Mouse (Mus musculus) heart, embryonic 14.5 days (tissue): ENCODE data around the gene Klk1b1. TPM values are rescaled to one million over a fixed set of nuclear protein-coding genes. Genes with fewer than 3 reads are reported as not detected.
"Not testable (repeated sequence)": the region's sequence is repeated elsewhere in the genome, so short reads cannot be mapped to it uniquely, and the experiment has no call there.

ENCODE experiments used
- ATAC-seq: fragments of 200-750 bp; cut with Nextera tagmentation; 2 replicates; pipeline ENCODE4 v1.8.0; 2017; ENCODE audit warnings: low read depth, moderate TSS enrichment; ENCODE audit not compliant: insufficient number of reproducible peaks, insufficient read depth, low FRiP score
- H3K27ac ChIP-seq, 2 experiments: fragments of 200-500 bp in 1 of 2; fragments of 300-500 bp in 1 of 2; sonication (generic) in 1 of 2; replicated peaks in 1 of 2; 2 replicates each; pipeline ENCODE4 v1.5.1; 2012 to 2014; ENCODE audit warnings: low read depth in 2 of 2, low read length in 2 of 2, control low read depth in 1 of 2, mild to moderate bottlenecking in 1 of 2, mixed read lengths in 1 of 2; ENCODE audit not compliant: control insufficient read depth in 1 of 2, insufficient read depth in 1 of 2
- H3K27me3 ChIP-seq: fragments of 300-500 bp; sonication (generic); 2 replicates; pipeline ENCODE4 v1.6.1; 2014; ENCODE audit warnings: mild to moderate bottlenecking, low read length, control low read depth; ENCODE audit not compliant: control insufficient read depth, insufficient read depth
- H3K36me3 ChIP-seq: fragments of 300-500 bp; sonication (generic); 2 replicates; pipeline ENCODE4 v1.6.1; 2014; ENCODE audit warnings: mild to moderate bottlenecking, control low read depth, low read length, mixed read lengths; ENCODE audit not compliant: control insufficient read depth, insufficient read depth
- H3K4me1 ChIP-seq, 2 experiments: fragments of 200-500 bp in 1 of 2; fragments of 300-500 bp in 1 of 2; sonication (generic) in 1 of 2; 2 replicates each; pipeline ENCODE4 v1.6.1; 2012 to 2014; ENCODE audit warnings: low read length in 2 of 2, control low read depth in 1 of 2, mixed read lengths in 1 of 2; ENCODE audit not compliant: control insufficient read depth in 2 of 2, insufficient read depth in 2 of 2
- H3K4me2 ChIP-seq: fragments of 300-500 bp; sonication (generic); 2 replicates; pipeline ENCODE4 v1.6.1; 2014; ENCODE audit warnings: mild to moderate bottlenecking, low read length
- H3K4me3 ChIP-seq, 2 experiments: fragments of 200-500 bp in 1 of 2; fragments of 300-500 bp in 1 of 2; sonication (generic) in 1 of 2; 2 replicates each; pipeline ENCODE4 v1.5.1; 2012 to 2014; ENCODE audit warnings: low read length in 2 of 2, mild to moderate bottlenecking in 2 of 2, control low read depth in 1 of 2, low read depth in 1 of 2, moderate library complexity in 1 of 2; ENCODE audit not compliant: control insufficient read depth in 1 of 2, insufficient read depth in 1 of 2
- H3K9ac ChIP-seq: fragments of 300-500 bp; sonication (generic); 2 replicates; pipeline ENCODE4 v1.6.1; 2014; ENCODE audit warnings: mild to moderate bottlenecking, low read length
- H3K9me3 ChIP-seq: fragments of 300-500 bp; sonication (generic); 2 replicates; pipeline ENCODE4 v1.6.1; 2016; ENCODE audit warnings: low read length, control low read depth; ENCODE audit not compliant: control insufficient read depth
- WGBS: fragments of 180-500 bp; shearing (Covaris S2); extraction: QIAGEN DNeasy Blood & Tissue Kit; methylation state at CpG from one replicate; pipeline ENCODE4 v1.1.7; 2014; 5-methylcytosine and 5-hydroxymethylcytosine counted together
- polyA plus RNA-seq: library from polyadenylated mRNA; unstranded; fragments of >200 nt; fragmentation: Nextera tagmentation; extraction: Ambion mirVana; gene quantifications from 2 replicates; pipeline ENCODE4 v1.2.1, GENCODE M21; 2014

The Klk1b1 gene
- polyA plus RNA-seq, 1 experiment from 2014 or later = not detected

- Histone ChIP-seq H3K4me1 (no peaks in the 10 kb centered on the region), H3K4me2 (no peak overlapping the region), H3K36me3 (no peaks in the 10 kb centered on the region), H3K9ac (no peak overlapping the region), H3K9me3 (no peaks in the 10 kb centered on the region), H3K27ac (no peak overlapping the region), H3K4me3 (no peak overlapping the region), H3K27me3 (no peaks in the 10 kb centered on the region)
- WGBS = 44% methylated on average over 4 of the region's 4 CpGs
- ATAC-seq = no peak
Measured at GRCm38 (mm10) chr7:43928521-43928920, 38.0 kb upstream of the Klk1b1 start.

- Histone ChIP-seq H3K4me3 (no peak overlapping the region), H3K4me1 (no peaks in the 10 kb centered on the region), H3K36me3 (no peaks in the 10 kb centered on the region), H3K9me3 (no peaks in the 10 kb centered on the region), H3K4me2 (no peak overlapping the region), H3K27ac (no peak overlapping the region), H3K27me3 (no peaks in the 10 kb centered on the region), H3K9ac (no peak overlapping the region)
- whole genome bisulfite sequencing = 48% methylated on average over 4 of the region's 4 CpGs
- no peak for ATAC-seq
Measured at GRCm38 (mm10) chr7:43932337-43932736, 34.2 kb upstream of the Klk1b1 start.

GRCm38 (mm10) chr7:43933440-43933839 lies 33.1 kb upstream of the Klk1b1 start, which contains the start of gene Klk15:
Klk15 (plus strand) TSS chr7:43933740.
- H3K4me2 ChIP-seq = no peak within 1 kb of the TSS
- no peak within 1 kb of the TSS for H3K27ac ChIP-seq
- H3K9ac ChIP-seq = no peak within 1 kb of the TSS
- 77% methylated on average over 3 of the region's 3 CpGs for WGBS
- no peak within 1 kb of the TSS for H3K4me3 ChIP-seq
- H3K27me3 ChIP-seq = no peaks in the 10 kb centered on the region
- ATAC-seq = no peak
- no peaks in the 10 kb centered on the region for H3K9me3 ChIP-seq
- no peaks in the 10 kb centered on the region for H3K4me1 ChIP-seq
- no peaks in the 10 kb centered on the region for H3K36me3 ChIP-seq

GRCm38 (mm10) chr7:43934747-43935146 lies 31.8 kb upstream of the Klk1b1 start:
- H3K9ac ChIP-seq = no peak overlapping the region
- no peaks in the 10 kb centered on the region for H3K36me3 ChIP-seq
- no peak overlapping the region for H3K4me3 ChIP-seq
- no peak overlapping the region for H3K27ac ChIP-seq
- no peaks in the 10 kb centered on the region for H3K27me3 ChIP-seq
- no peaks in the 10 kb centered on the region for H3K9me3 ChIP-seq
- ATAC-seq = no peak
- H3K4me2 ChIP-seq = no peak overlapping the region
- H3K4me1 ChIP-seq = no peaks in the 10 kb centered on the region
- WGBS = 61% methylated on average over 3 of the region's 3 CpGs

GRCm38 (mm10) chr7:43936551-43936950 lies 30.0 kb upstream of the Klk1b1 start:
- no peaks in the 10 kb centered on the region for H3K9me3 ChIP-seq
- H3K27me3 ChIP-seq = no peaks in the 10 kb centered on the region
- H3K4me2 ChIP-seq = no peak overlapping the region
- WGBS = 85% methylated on average over 14 of the region's 14 CpGs
- no peak overlapping the region for H3K9ac ChIP-seq
- H3K4me1 ChIP-seq = no peaks in the 10 kb centered on the region
- ATAC-seq = no peak
- no peaks in the 10 kb centered on the region for H3K36me3 ChIP-seq
- no peak overlapping the region for H3K4me3 ChIP-seq
- H3K27ac ChIP-seq = no peak overlapping the region

GRCm38 (mm10) chr7:43942293-43942692 lies 24.3 kb upstream of the Klk1b1 start:
- not testable (repeated sequence) for H3K36me3 ChIP-seq, H3K4me1 ChIP-seq, H3K9me3 ChIP-seq, H3K4me2 ChIP-seq, ATAC-seq, H3K27me3 ChIP-seq, H3K9ac ChIP-seq, H3K27ac ChIP-seq, H3K4me3 ChIP-seq
- WGBS = 52% methylated on average over 3 of the region's 3 CpGs

- Histone ChIP-seq H3K4me3 (no peak overlapping the region), H3K36me3 (no peaks in the 10 kb centered on the region), H3K9me3 (no peaks in the 10 kb centered on the region), H3K4me1 (no peaks in the 10 kb centered on the region), H3K27me3 (no peaks in the 10 kb centered on the region), H3K27ac (no peak overlapping the region), H3K9ac (no peak overlapping the region), H3K4me2 (no peak overlapping the region)
- 71% methylated on average over 3 of the region's 3 CpGs for WGBS
- ATAC-seq = no peak
Measured at GRCm38 (mm10) chr7:43944727-43945264, 21.8 kb upstream of the Klk1b1 start.

GRCm38 (mm10) chr7:43950364-43950763 lies 16.2 kb upstream of the Klk1b1 start, which contains the start of gene Klk1b8:
Klk1b8 (plus strand) TSS chr7:43950664.
- no peaks in the 10 kb centered on the region for H3K27me3 ChIP-seq
- no peak within 1 kb of the TSS for H3K27ac ChIP-seq
- no peaks in the 10 kb centered on the region for H3K4me1 ChIP-seq
- H3K4me3 ChIP-seq = no peak within 1 kb of the TSS
- H3K4me2 ChIP-seq = no peak within 1 kb of the TSS
- no peaks in the 10 kb centered on the region for H3K36me3 ChIP-seq
- H3K9ac ChIP-seq = no peak within 1 kb of the TSS
- ATAC-seq = no peak
- H3K9me3 ChIP-seq = no peaks in the 10 kb centered on the region
- 76% methylated on average over 2 of the region's 2 CpGs for WGBS
